Mouse (Mus musculus) c-Kit-positive CD71-positive TER-119-positive erythroid progenitor cells, embryonic 14.5 days (primary cell): ENCODE data around the gene Tmem242.
"Not testable (repeated sequence)": the region's sequence is repeated elsewhere in the genome, so short reads cannot be mapped to it uniquely, and the experiment has no call there.

Experiments used
- DNase-seq: peaks from one replicate; pipeline ENCODE4 v3.0.0-alpha.2; 2013; ENCODE audit warnings: low spot score

The Tmem242 gene

GRCm38 (mm10) chr17:5440159-5440971, at the start of gene Tmem242:
Gene Tmem242, minus strand, starts transcription at chr17:5440259.
- peak; percentile 92 for DNase-seq

GRCm38 (mm10) chr17:5488156-5488555, 48.1 kb upstream of the Tmem242 start:
- DNase-seq = no peak

- no peak for DNase-seq
These were observed 44.6 kb upstream of the Tmem242 start for GRCm38 (mm10) chr17:5484663-5485062.

GRCm38 (mm10) chr17:5483456-5483855, 43.4 kb upstream of the Tmem242 start:
- DNase-seq = no peak

GRCm38 (mm10) chr17:5475960-5476725, 36.1 kb upstream of the Tmem242 start:
- DNase-seq = no peak

- no peak for DNase-seq
These were observed 32.2 kb upstream of the Tmem242 start for GRCm38 (mm10) chr17:5472268-5472667.

GRCm38 (mm10) chr17:5467177-5467576, 27.1 kb upstream of the Tmem242 start:
- no peak for DNase-seq

- no peak for DNase-seq
These were observed 26.7 kb upstream of the Tmem242 start for GRCm38 (mm10) chr17:5466736-5467135.

GRCm38 (mm10) chr17:5463912-5464311, 23.9 kb upstream of the Tmem242 start:
- DNase-seq = no peak

GRCm38 (mm10) chr17:5453657-5454056, 13.6 kb upstream of the Tmem242 start:
- no peak for DNase-seq

GRCm38 (mm10) chr17:5443751-5444150, 3.7 kb upstream of the Tmem242 start:
- no peak for DNase-seq

- DNase-seq = no peak
These were observed 3.2 kb upstream of the Tmem242 start for GRCm38 (mm10) chr17:5443260-5443659.

GRCm38 (mm10) chr17:5442403-5442802, 2.3 kb upstream of the Tmem242 start:
- DNase-seq = not testable (repeated sequence)

- no peak for DNase-seq
These were observed 264 bp downstream of the Tmem242 start for GRCm38 (mm10) chr17:5439831-5440158.

- DNase-seq = no peak
These were observed 10.3 kb downstream of the Tmem242 start for GRCm38 (mm10) chr17:5429772-5430133.

- peak; percentile 89 for DNase-seq
These were observed 10.8 kb downstream of the Tmem242 start for GRCm38 (mm10) chr17:5429090-5429771.

- DNase-seq = no peak
These were observed 14.9 kb downstream of the Tmem242 start for GRCm38 (mm10) chr17:5425204-5425603.

GRCm38 (mm10) chr17:5424156-5424555, 15.9 kb downstream of the Tmem242 start:
- DNase-seq = no peak

- no peak for DNase-seq
These were observed 18.2 kb downstream of the Tmem242 start for GRCm38 (mm10) chr17:5421835-5422234.

- DNase-seq = no peak
These were observed 20.1 kb downstream of the Tmem242 start for GRCm38 (mm10) chr17:5419771-5420518.

GRCm38 (mm10) chr17:5419056-5419455, 21.0 kb downstream of the Tmem242 start:
- DNase-seq = no peak

GRCm38 (mm10) chr17:5418545-5418944, 21.5 kb downstream of the Tmem242 start, which contains the start of gene Ldhal6b:
Gene Ldhal6b, minus strand, starts transcription at chr17:5418767.
- DNase-seq = no peak
